Mouse (Mus musculus): Measurements from ENCODE around the gene Fxyd1.

- TF ChIP-seq CTCF (IDR thresholded peaks at IDR 0.05; ENCODE audit: insufficient read depth, low read length) (no peak), POLR2A (IDR thresholded peaks at IDR 0.05; ENCODE audit: borderline replicate concordance, extremely low read depth, low read depth, low read length) (no peak)
Measured at GRCm38 (mm10) chr7:31007775-31008174, 49.2 kb downstream of the Fxyd1 start.

All from lung, adult 2 months (tissue).